Mouse (Mus musculus) liver, embryonic 14.5 days (tissue): ENCODE data around the gene Perp.

Experiments
- CTCF ChIP-seq: IDR thresholded peaks from 2 replicates; pipeline ENCODE4 v1.5.1; 2016; ENCODE audit warnings: antibody characterized with exemption, low read depth, control low read depth
- EP300 ChIP-seq: IDR thresholded peaks from 2 replicates; pipeline ENCODE4 v1.6.1; 2016; ENCODE audit warnings: antibody characterized with exemption, low read depth

DNA sequence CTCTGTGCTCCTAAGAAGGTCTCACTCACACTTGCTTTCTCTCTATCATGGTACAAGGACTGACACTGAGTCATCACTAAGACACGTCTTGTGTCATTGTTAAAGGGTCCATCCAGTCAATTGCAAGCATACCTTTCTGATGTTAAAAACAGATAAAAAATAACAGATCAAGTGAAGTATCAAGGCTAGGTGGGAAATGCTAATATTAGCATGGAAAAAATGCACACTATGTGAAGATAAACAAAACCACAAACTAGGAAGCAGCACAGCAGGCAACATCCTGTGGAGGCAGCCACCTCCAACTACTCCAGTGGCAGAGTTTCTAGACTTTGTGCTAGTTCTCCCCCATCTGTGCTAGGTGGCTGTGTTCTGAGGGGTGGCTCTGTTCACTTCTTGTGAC lies 47.3 kb downstream of the Perp start:
- TF ChIP-seq EP300 (no peak), CTCF (no peak)
